Mouse (Mus musculus) brain, adult 10 weeks (tissue): Measurements from ENCODE around the gene Cdh7. TPM values are rescaled to one million over a fixed set of nuclear protein-coding genes. Genes with fewer than 3 reads are reported as not detected.

Experiments used
- polyA plus RNA-seq: library from polyadenylated mRNA; stranded (reverse); fragments of 350-450 nt; fragmentation: Illumina TruSeq; extraction: RNeasy Lipid Tissue Mini Kit (QIAGEN cat#74804); gene quantifications from one replicate; pipeline ENCODE4 v1.2.3, GENCODE M21; 2015; ENCODE audit warnings: low read depth, low replicate concordance

Cdh7 gene
- polyA plus RNA-seq = 16.4 TPM

GRCm38 (mm10) chr1:109982064-109982808 lies at the start of gene Cdh7:
TSS of gene Cdh7 (plus strand) at chr1:109982431.

